Mouse (Mus musculus) kidney, embryonic 16.5 days (tissue): ENCODE data around the gene Prm1. TPM values are rescaled to one million over a fixed set of nuclear protein-coding genes. Genes with fewer than 3 reads are reported as not detected.

Source experiments
- ATAC-seq: fragments of 200-750 bp; cut with Nextera tagmentation; 2 replicates; pipeline ENCODE4 v1.8.0; 2017; ENCODE audit warnings: moderate TSS enrichment; ENCODE audit not compliant: low FRiP score, low TSS enrichment
- H3K27ac ChIP-seq: fragments of 300-500 bp; sonication (generic); 2 replicates; pipeline ENCODE4 v1.5.1; 2014; ENCODE audit warnings: low read length
- H3K27me3 ChIP-seq: fragments of 300-500 bp; sonication (generic); 2 replicates; pipeline ENCODE4 v1.6.1; 2014; ENCODE audit warnings: low read length, control low read depth, mixed read lengths; ENCODE audit not compliant: insufficient read depth
- H3K36me3 ChIP-seq: fragments of 300-500 bp; sonication (generic); 2 replicates; pipeline ENCODE4 v1.6.1; 2014; ENCODE audit warnings: low read length, control low read depth, mixed read lengths; ENCODE audit not compliant: insufficient read depth
- H3K4me1 ChIP-seq: fragments of 300-500 bp; sonication (generic); 2 replicates; pipeline ENCODE4 v1.6.1; 2014; ENCODE audit warnings: low read length, control low read depth, mixed read lengths; ENCODE audit not compliant: insufficient read depth
- H3K4me2 ChIP-seq: fragments of 300-500 bp; sonication (generic); replicated peaks from 2 replicates; pipeline ENCODE4 v1.6.1; 2014; ENCODE audit warnings: low read depth, low read length
- H3K4me3 ChIP-seq: fragments of 300-500 bp; sonication (generic); 2 replicates; pipeline ENCODE4 v1.5.1; 2014; ENCODE audit warnings: mild to moderate bottlenecking, low read length
- H3K9ac ChIP-seq: fragments of 300-500 bp; sonication (generic); replicated peaks from 2 replicates; pipeline ENCODE4 v1.6.1; 2014; ENCODE audit warnings: low read length
- H3K9me3 ChIP-seq: fragments of 300-500 bp; sonication (generic); 2 replicates; pipeline ENCODE4 v1.6.1; 2016; ENCODE audit warnings: low read length, control low read depth
- WGBS: fragments of 180-500 bp; shearing (Covaris S2); extraction: QIAGEN DNeasy Blood & Tissue Kit; methylation state at CpG from one replicate; pipeline ENCODE4 v1.1.7; 2014; 5-methylcytosine and 5-hydroxymethylcytosine counted together
- polyA plus RNA-seq: library from polyadenylated mRNA; unstranded; fragments of >200 nt; fragmentation: Nextera tagmentation; extraction: Ambion mirVana; gene quantifications from 2 replicates; pipeline ENCODE4 v1.2.1, GENCODE M21; 2015

Prm1 gene
- polyA plus RNA-seq, 1 experiment from 2014 or later = not detected

GRCm38 (mm10) chr16:10762569-10763180 is 43.0 kb downstream of the Prm1 start:
- ATAC-seq = no peak
- no peak overlapping the region for H3K27ac ChIP-seq
- H3K4me3 ChIP-seq = no peak overlapping the region
- H3K27me3 ChIP-seq = no peaks in the 10 kb centered on the region
- no peaks in the 10 kb centered on the region for H3K36me3 ChIP-seq
- H3K9me3 ChIP-seq = no peaks in the 10 kb centered on the region
- H3K4me1 ChIP-seq = no peaks in the 10 kb centered on the region
- WGBS = 60% methylated on average over 5 of the region's 5 CpGs
- no peak overlapping the region for H3K4me2 ChIP-seq
- H3K9ac ChIP-seq = no peak overlapping the region

GRCm38 (mm10) chr16:10761182-10761581 is 44.5 kb downstream of the Prm1 start:
- Histone ChIP-seq H3K27ac (no peak overlapping the region), H3K4me2 (no peak overlapping the region), H3K4me1 (no peaks in the 10 kb centered on the region), H3K9ac (no peak overlapping the region), H3K36me3 (no peaks in the 10 kb centered on the region), H3K4me3 (no peak overlapping the region), H3K9me3 (no peaks in the 10 kb centered on the region), H3K27me3 (no peaks in the 10 kb centered on the region)
- ATAC-seq = no peak
- WGBS = 58% methylated on average over 8 of the region's 8 CpGs

- Histone ChIP-seq H3K4me3 (no peak overlapping the region), H3K36me3 (no peaks in the 10 kb centered on the region), H3K4me2 (no peak overlapping the region), H3K9me3 (no peaks in the 10 kb centered on the region), H3K27ac (no peak overlapping the region), H3K9ac (no peak overlapping the region), H3K27me3 (no peaks in the 10 kb centered on the region), H3K4me1 (no peaks in the 10 kb centered on the region)
- whole genome bisulfite sequencing = 72% methylated on average over 6 of the region's 6 CpGs
- no peak for ATAC-seq
Measured at GRCm38 (mm10) chr16:10756168-10756567, 49.5 kb downstream of the Prm1 start.

GRCm38 (mm10) chr16:10754521-10755296 is 50.9 kb downstream of the Prm1 start:
- H3K4me2 ChIP-seq = no peak overlapping the region
- H3K4me3 ChIP-seq = no peak overlapping the region
- H3K27me3 ChIP-seq = no peaks in the 10 kb centered on the region
- no peak overlapping the region for H3K9ac ChIP-seq
- H3K9me3 ChIP-seq = no peaks in the 10 kb centered on the region
- H3K27ac ChIP-seq = no peak overlapping the region
- H3K4me1 ChIP-seq = no peaks in the 10 kb centered on the region
- ATAC-seq = no peak
- 82% methylated on average over 3 of the region's 3 CpGs for WGBS
- no peaks in the 10 kb centered on the region for H3K36me3 ChIP-seq

- Histone ChIP-seq H3K4me1 (no peaks in the 10 kb centered on the region; the same call in 1 of the 2 replicates), H3K36me3 (no peaks in the 10 kb centered on the region), H3K27ac (no peak overlapping the region), H3K9ac (no peak overlapping the region), H3K4me3 (no peak overlapping the region), H3K9me3 (no peaks in the 10 kb centered on the region), H3K4me2 (no peak overlapping the region), H3K27me3 (no peaks in the 10 kb centered on the region)
- 50% methylated on average over 7 of the region's 7 CpGs for WGBS
- ATAC-seq = peak; percentile 29; the same call in 1 of the 2 replicates
Measured at GRCm38 (mm10) chr16:10749824-10750223, 55.8 kb downstream of the Prm1 start.

- Histone ChIP-seq H3K27ac (no peak overlapping the region), H3K4me3 (no peak overlapping the region), H3K9me3 (no peaks in the 10 kb centered on the region), H3K36me3 (no peaks in the 10 kb centered on the region), H3K4me1 (peaks cover 5% of the 10 kb centered on the region; the same call in 1 of the 2 replicates), H3K4me2 (no peak overlapping the region), H3K27me3 (no peaks in the 10 kb centered on the region), H3K9ac (no peak overlapping the region)
- 50% methylated on average over 7 of the region's 7 CpGs for WGBS
- no peak; the same call in 1 of the 2 replicates for ATAC-seq
Measured at GRCm38 (mm10) chr16:10749226-10749625, 56.4 kb downstream of the Prm1 start.

Other genes with a start within 250 kb of the Prm1 start
- gene Socs1, start 20.3 kb downstream of the Prm1 start, polyA plus RNA-seq = 5.8 and 7.3 TPM in 2 replicates
- not detected in 2 replicates for gene Tnp2, start 17.2 kb downstream of the Prm1 start, polyA plus RNA-seq
- gene Prm3, start 14.9 kb downstream of the Prm1 start, polyA plus RNA-seq = not detected in 2 replicates
- not detected in 2 replicates for gene Prm2, start 9.7 kb downstream of the Prm1 start, polyA plus RNA-seq
- not detected in 2 replicates for gene Gm11172, start 7.1 kb upstream of the Prm1 start, polyA plus RNA-seq
- gene Rmi2, start 29.2 kb upstream of the Prm1 start, polyA plus RNA-seq = 2.9 and 3.5 TPM in 2 replicates